Mouse (Mus musculus) lung, postnatal 0 days (tissue): ENCODE measurements at regions not wholly inside any gene's neighbourhood (a gene's known extent, or its start where the extent isn't known, plus 50 kb on each side); places are given as distances from the start of the nearest gene placed in this dataset.

ENCODE experiments used
- ATAC-seq: fragments of 200-750 bp; cut with Nextera tagmentation; 2 replicates; pipeline ENCODE4 v1.8.0; 2017; ENCODE audit warnings: moderate library complexity
- DNase-seq: peaks from one replicate; pipeline ENCODE4 v3.0.0-alpha.2; 2016; ENCODE audit warnings: low spot score
- H3K27ac ChIP-seq: fragments of 300-500 bp; sonication (generic); 2 replicates; pipeline ENCODE4 v1.5.1; 2014; ENCODE audit warnings: antibody characterized with exemption, mild to moderate bottlenecking, low read length, mixed read lengths
- H3K27me3 ChIP-seq: fragments of 300-500 bp; sonication (generic); replicated peaks from 2 replicates; pipeline ENCODE4 v1.6.1; 2014; ENCODE audit warnings: low read length, mixed read lengths; ENCODE audit not compliant: insufficient read depth
- H3K36me3 ChIP-seq: fragments of 300-500 bp; sonication (generic); 2 replicates; pipeline ENCODE4 v1.6.1; 2014; ENCODE audit warnings: low read length, mixed read lengths; ENCODE audit not compliant: insufficient read depth
- H3K4me1 ChIP-seq: fragments of 300-500 bp; sonication (generic); 2 replicates; pipeline ENCODE4 v1.6.1; 2014; ENCODE audit warnings: antibody characterized with exemption, low read depth, low read length, mixed read lengths; ENCODE audit not compliant: insufficient read depth
- H3K4me2 ChIP-seq: fragments of 300-500 bp; sonication (generic); replicated peaks from 2 replicates; pipeline ENCODE4 v1.6.1; 2014; ENCODE audit warnings: low read depth, mild to moderate bottlenecking, low read length, moderate library complexity, mixed read lengths
- H3K4me3 ChIP-seq: fragments of 300-500 bp; sonication (generic); 2 replicates; pipeline ENCODE4 v1.5.1; 2014; ENCODE audit warnings: low read depth, low read length
- H3K9ac ChIP-seq: fragments of 300-500 bp; sonication (generic); replicated peaks from 2 replicates; pipeline ENCODE4 v1.6.1; 2014; ENCODE audit warnings: low read depth, mild to moderate bottlenecking
- H3K9me3 ChIP-seq: fragments of 300-500 bp; sonication (generic); 2 replicates; pipeline ENCODE4 v1.6.1; 2016; ENCODE audit warnings: low read length, mixed read lengths
- CTCF ChIP-seq: IDR thresholded peaks from 2 replicates; pipeline ENCODE4 v1.5.1; 2016; ENCODE audit warnings: antibody characterized with exemption, mild to moderate bottlenecking
- EP300 ChIP-seq: IDR thresholded peaks from 2 replicates; pipeline ENCODE4 v1.6.1; 2016; ENCODE audit warnings: antibody characterized with exemption, mild to moderate bottlenecking, control low read depth
- whole genome bisulfite sequencing: fragments of 180-500 bp; shearing (Covaris S2); extraction: QIAGEN DNeasy Blood & Tissue Kit; methylation state at CpG from one replicate; pipeline ENCODE4 v1.1.7; 2014; 5-methylcytosine and 5-hydroxymethylcytosine counted together

DNA sequence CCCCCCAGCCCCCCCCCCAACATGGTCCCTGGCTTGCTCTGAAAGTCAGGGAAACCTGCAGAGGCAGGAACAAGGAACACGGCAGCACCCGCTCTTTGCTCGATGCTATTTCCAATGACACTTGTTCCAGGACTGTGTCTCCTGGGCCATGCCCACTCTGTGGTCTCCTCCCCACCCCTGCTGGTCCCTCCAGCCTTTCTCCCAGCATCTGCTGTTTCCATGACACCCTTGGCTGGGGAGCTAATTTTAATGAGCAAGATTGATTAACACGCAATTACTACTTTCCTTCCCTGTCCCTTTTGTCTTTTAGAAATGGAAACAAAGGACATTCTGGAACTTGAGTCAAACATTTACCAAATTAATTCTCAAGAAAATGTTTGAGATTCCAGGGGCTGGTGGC lies 83.6 kb upstream of the Igsf21 start:
- no peak overlapping the region for H3K4me2 ChIP-seq
- H3K4me3 ChIP-seq, result no peak overlapping the region
- TF ChIP-seq CTCF (no peak), EP300 (no peak)
- ATAC-seq (no peak), DNase-seq (no peak)
- H3K9me3 ChIP-seq, result no peaks in the 10 kb centered on the region
- no peaks in the 10 kb centered on the region for H3K36me3 ChIP-seq
- no peak overlapping the region for H3K9ac ChIP-seq
- WGBS, result 91% methylated on average over 4 of the region's 4 CpGs
- no peaks in the 10 kb centered on the region for H3K4me1 ChIP-seq
- H3K27ac ChIP-seq, result no peak overlapping the region
- no peaks in the 10 kb centered on the region for H3K27me3 ChIP-seq

DNA sequence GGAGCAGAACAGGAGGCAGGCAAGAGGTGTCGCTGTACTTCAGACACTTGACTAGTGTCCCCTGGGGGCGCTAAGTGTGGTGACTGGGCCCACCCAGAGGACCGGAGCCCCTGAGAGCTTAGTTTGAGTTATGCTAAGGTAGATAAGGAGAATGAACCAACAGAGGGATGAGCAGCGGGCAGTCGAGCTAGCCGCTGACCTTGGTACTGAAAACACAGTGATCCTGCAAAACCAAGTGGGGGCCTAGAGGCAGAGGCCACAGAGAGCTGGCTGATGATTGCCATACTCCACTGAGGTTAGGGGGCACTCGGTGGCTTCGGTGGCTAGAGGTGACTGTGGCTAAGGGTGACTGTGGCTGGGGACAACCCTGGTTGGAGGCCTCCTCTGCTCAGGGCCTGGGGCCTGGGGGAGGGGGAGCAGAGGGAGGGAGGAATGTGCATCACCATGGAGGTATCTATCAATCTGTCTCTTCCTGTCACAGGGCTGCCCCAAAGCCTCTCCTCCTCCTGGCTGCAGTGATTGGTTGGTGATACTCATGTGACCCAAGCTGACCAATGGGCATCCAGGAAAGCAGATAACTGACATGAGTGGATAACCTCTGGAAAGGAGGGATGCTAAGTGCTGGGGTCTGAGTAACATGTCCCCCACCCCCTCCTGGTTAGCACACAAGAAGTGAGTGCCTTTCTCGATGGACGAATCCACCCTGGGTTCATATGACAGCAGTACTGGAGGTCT lies 80.3 kb upstream of the Igsf21 start:
- Histone ChIP-seq H3K4me2 (no peak overlapping the region), H3K36me3 (no peaks in the 10 kb centered on the region), H3K9ac (no peak overlapping the region), H3K4me3 (no peak overlapping the region), H3K9me3 (no peaks in the 10 kb centered on the region), H3K4me1 (no peaks in the 10 kb centered on the region), H3K27ac (no peak overlapping the region), H3K27me3 (no peaks in the 10 kb centered on the region)
- 25% methylated on average over 10 of the region's 10 CpGs for WGBS
- DNase-seq, result no peak
- no peak for ATAC-seq
- no peak for TF ChIP-seq EP300
- no peak for TF ChIP-seq CTCF

DNA sequence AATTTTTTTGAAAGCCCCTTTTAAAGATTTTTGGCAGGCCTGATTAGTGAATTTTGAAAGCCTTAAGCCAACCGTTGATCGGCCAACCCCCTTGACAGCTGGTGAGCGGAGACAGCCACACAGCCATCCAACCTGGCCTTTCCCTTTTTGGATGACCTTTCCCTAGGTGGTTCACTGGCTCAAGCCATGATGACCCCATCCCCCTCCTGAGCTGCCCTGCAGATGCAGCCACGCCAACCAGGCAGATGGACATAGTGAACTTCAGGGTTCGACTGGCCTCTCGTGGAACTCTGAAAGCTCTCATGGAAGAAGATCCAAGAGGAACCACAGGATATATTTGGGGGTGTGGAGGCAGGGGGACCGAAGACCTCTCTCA lies 79.1 kb upstream of the Igsf21 start:
- WGBS, result 84% methylated on average over 7 of the region's 7 CpGs
- TF ChIP-seq CTCF, result no peak
- TF ChIP-seq EP300, result no peak
- no peaks in the 10 kb centered on the region for H3K9me3 ChIP-seq

GRCm38 (mm10) chr4:140324971-140325676 lies 78.5 kb upstream of the Igsf21 start:
- no peak for ATAC-seq
- no peak overlapping the region for H3K4me2 ChIP-seq
- no peak overlapping the region for H3K9ac ChIP-seq
- no peak overlapping the region for H3K27ac ChIP-seq
- H3K36me3 ChIP-seq, result no peaks in the 10 kb centered on the region
- H3K4me1 ChIP-seq, result no peaks in the 10 kb centered on the region
- no peak overlapping the region for H3K4me3 ChIP-seq
- WGBS, result 81% methylated on average over 8 of the region's 8 CpGs
- TF ChIP-seq CTCF, result no peak
- TF ChIP-seq EP300, result no peak
- no peaks in the 10 kb centered on the region for H3K9me3 ChIP-seq
- no peak for DNase-seq
- H3K27me3 ChIP-seq, result no peaks in the 10 kb centered on the region

More for the DNA sequence above, 79.1 kb upstream of the Igsf21 start:
- DNase-seq (no peak), ATAC-seq (no peak)
- Histone ChIP-seq H3K9ac (no peak overlapping the region), H3K4me2 (no peak overlapping the region), H3K4me3 (no peak overlapping the region), H3K27ac (no peak overlapping the region), H3K27me3 (no peaks in the 10 kb centered on the region), H3K36me3 (no peaks in the 10 kb centered on the region), H3K4me1 (no peaks in the 10 kb centered on the region)

GRCm38 (mm10) chr4:140320120-140320921 lies 73.7 kb upstream of the Igsf21 start:
- no peak for DNase-seq
- ATAC-seq, result no peak
- Histone ChIP-seq H3K9ac (no peak overlapping the region), H3K9me3 (no peaks in the 10 kb centered on the region), H3K4me3 (no peak overlapping the region), H3K27me3 (no peaks in the 10 kb centered on the region), H3K27ac (no peak overlapping the region), H3K4me1 (no peaks in the 10 kb centered on the region), H3K4me2 (no peak overlapping the region), H3K36me3 (no peaks in the 10 kb centered on the region)
- WGBS, result 72% methylated on average over 15 of the region's 15 CpGs
- TF ChIP-seq EP300, result no peak
- TF ChIP-seq CTCF, result no peak

- no peak overlapping the region for H3K27ac ChIP-seq
- H3K4me2 ChIP-seq, result no peak overlapping the region
- no peaks in the 10 kb centered on the region for H3K36me3 ChIP-seq
- no peak overlapping the region for H3K4me3 ChIP-seq
- TF ChIP-seq CTCF (no peak), EP300 (no peak)
- no peaks in the 10 kb centered on the region for H3K4me1 ChIP-seq
- no peak for ATAC-seq
- no peak for DNase-seq
- WGBS, result 83% methylated on average over 16 of the region's 16 CpGs
- no peaks in the 10 kb centered on the region for H3K27me3 ChIP-seq
- H3K9ac ChIP-seq, result no peak overlapping the region
- H3K9me3 ChIP-seq, result no peaks in the 10 kb centered on the region
Observed at GRCm38 (mm10) chr4:140312635-140313034, 66.1 kb upstream of the Igsf21 start.
